Mouse (Mus musculus): ENCODE results near the gene Prox2.

GRCm38 (mm10) chr12:85121806-85122459 is 11.4 kb upstream of the Prox2 start:
- TF ChIP-seq POLR2A (IDR thresholded peaks at IDR 0.05; ENCODE audit: control insufficient read depth, extremely low read depth, insufficient read depth, low read length, poor library complexity), result no peak
- no peak for TF ChIP-seq CTCF (IDR thresholded peaks at IDR 0.05; ENCODE audit: borderline replicate concordance, control insufficient read depth, extremely low read depth, insufficient read depth, low read length, poor library complexity)
